ENCODE assay signal across 9 mouse cellular contexts in genomic region chr1:135510346-135510977, GRCm38 (mm10).
DNase-seq lines count a peak whose midpoint lies in the region; ATAC-seq and TF ChIP-seq lines count a peak whose summit lies in the region.
"Had no signal": no experiment of that assay in that cellular context is flagged by ENCODE, and none has a peak within 500 bp of the region (broad histone marks: within the 10 kb centered on the region; RNA-seq: fewer than 3 reads in every experiment).

No protein-coding gene starts in this region.

- intact Hi-C loops in heart, postnatal 25 days (cut with DNase I) = no loop called here

- H3K27me3 ChIP-seq in intestine, postnatal 0 days (replicated peaks; ENCODE audit: control insufficient read depth, insufficient read depth, low read length) = no peaks in the 10 kb centered on the region
- H3K27me3 ChIP-seq in liver, embryonic 16.5 days (ENCODE audit: control insufficient read depth, insufficient read depth, low read depth, low read length) = peaks cover 25% of the 10 kb centered on the region
- H3K27me3 ChIP-seq in neural tube, embryonic 12.5 days (replicated peaks) = 0 out of 2 replicates have a peak, but pooled peaks cover 10% of the 10 kb centered on the region

- H3K9ac ChIP-seq in intestine, postnatal 0 days (ENCODE audit: low read depth, low read length) = peak overlapping the region; percentile 40; the same call in 1 of the 2 replicates
- 0 out of 2 replicates have a peak overlapping the region, but pooled peaks have one; percentile 24 for H3K9ac ChIP-seq in liver, embryonic 16.5 days (ENCODE audit: low read depth, low read length)
- H3K9ac ChIP-seq in neural tube, embryonic 12.5 days = peak overlapping the region; percentile 69

- no peaks in the 10 kb centered on the region for H3K36me3 ChIP-seq in intestine, postnatal 0 days (ENCODE audit: control insufficient read depth, insufficient read depth)
- H3K36me3 ChIP-seq in liver, embryonic 16.5 days (ENCODE audit: control insufficient read depth, insufficient read depth) = no peaks in the 10 kb centered on the region
- H3K36me3 ChIP-seq in neural tube, embryonic 12.5 days = no peaks in the 10 kb centered on the region

- WGBS in intestine, postnatal 0 days = 4% methylated on average over 30 of the region's 30 CpGs
- 3% methylated on average over 30 of the region's 30 CpGs for WGBS in liver, embryonic 16.5 days (ENCODE audit: insufficient replicate concordance)
- 1% methylated on average over 30 of the region's 30 CpGs for whole genome bisulfite sequencing in neural tube, embryonic 12.5 days

- H3K4me3 ChIP-seq in intestine, postnatal 0 days (ENCODE audit: low read depth, low read length) = peak overlapping the region; percentile 49
- H3K4me3 ChIP-seq in liver, embryonic 16.5 days (ENCODE audit: low read depth, low read length) = peak overlapping the region; percentile 51
- H3K4me3 ChIP-seq in neural tube, embryonic 12.5 days = peak overlapping the region; percentile 50
- H3K4me3 ChIP-seq: myocyte had no signal

- no peak overlapping the region for H3K27ac ChIP-seq in intestine, postnatal 0 days (ENCODE audit: low read depth, low read length)
- no peak overlapping the region for H3K27ac ChIP-seq in liver, embryonic 16.5 days (ENCODE audit: low read length)
- peak overlapping the region; percentile 50; the same call in 1 of the 2 replicates for H3K27ac ChIP-seq in neural tube, embryonic 12.5 days

- TF ChIP-seq CTCF in intestine, postnatal 0 days (IDR thresholded peaks at IDR 0.05; ENCODE audit: low read depth) = no peak

- DNase-seq in heart, adult 11 months = peak; percentile 95
- DNase-seq in heart, postnatal 25 days (ENCODE audit: low spot score) = no peak
- peak; percentile 17 for DNase-seq in cerebellum, adult 9-10 months
- peak; percentile 31 to 39 for DNase-seq in gastrocnemius, adult 8-10 months (ENCODE audit: low spot score in 2 of 2)
- DNase-seq in urinary bladder, postnatal 25 days (ENCODE audit: low spot score) = peak; percentile 45

- H3K4me2 ChIP-seq in intestine, postnatal 0 days (replicated peaks; ENCODE audit: low read depth) = peak overlapping the region; percentile 84
- peak overlapping the region; percentile 57 for H3K4me2 ChIP-seq in liver, embryonic 16.5 days (ENCODE audit: low read depth, low read length)
- peak overlapping the region; percentile 88 for H3K4me2 ChIP-seq in neural tube, embryonic 12.5 days (replicated peaks)

- ATAC-seq in intestine, postnatal 0 days = peak; percentile 55
- peak; percentile 68 for ATAC-seq in liver, embryonic 16.5 days (ENCODE audit: low read depth)
- ATAC-seq in neural tube, embryonic 12.5 days (ENCODE audit: low FRiP score, low read depth) = peak; percentile 72

- no peaks in the 10 kb centered on the region for H3K9me3 ChIP-seq in intestine, postnatal 0 days (ENCODE audit: control insufficient read depth)
- H3K9me3 ChIP-seq in liver, embryonic 16.5 days (replicated peaks; ENCODE audit: control insufficient read depth, low read length) = no peaks in the 10 kb centered on the region
- no peaks in the 10 kb centered on the region for H3K9me3 ChIP-seq in neural tube, embryonic 12.5 days

- H3K4me1 ChIP-seq in intestine, postnatal 0 days (replicated peaks; ENCODE audit: control insufficient read depth, insufficient read depth, low read length) = peaks cover 12% of the 10 kb centered on the region
- H3K4me1 ChIP-seq in liver, embryonic 16.5 days (ENCODE audit: control insufficient read depth, low read depth, low read length) = no peaks in the 10 kb centered on the region; the same call in none of the 2 replicates
- H3K4me1 ChIP-seq in neural tube, embryonic 12.5 days = peaks cover 56% of the 10 kb centered on the region
